Mouse (Mus musculus): ENCODE measurements around the gene Wnt10a.

GRCm38 (mm10) chr1:74771931-74772620, 19.2 kb upstream of the Wnt10a start:
- TF ChIP-seq GATA1 (IDR thresholded peaks at IDR 0.05; ENCODE audit: borderline replicate concordance, low read length), result no peak
- TF ChIP-seq FLI1 (IDR thresholded peaks at IDR 0.05; ENCODE audit: low read length), result no peak

All from megakaryocyte, embryonic 14.5 days (primary cell).